Comparison of ENCODE assay signal across 21 mouse cellular contexts in genomic region chr16:25527850-25528249, GRCm38 (mm10).
"Had no signal": no experiment of that assay in that cellular context is flagged by ENCODE, and none has a peak within 500 bp of the region (broad histone marks: within the 10 kb centered on the region; RNA-seq: fewer than 3 reads in every experiment).

No protein-coding gene starts in this region.

- H3K4me3 ChIP-seq: lung, embryonic 15.5 days; midbrain, embryonic 10.5 days; midbrain, embryonic 12.5 days; myocyte; neural tube, embryonic 13.5 days; neural tube, embryonic 15.5 days had no signal

- DNase-seq: liver, postnatal 0 days; lung, adult 2 months; lung, postnatal 14 days; lung, postnatal 4 days; midbrain, embryonic 14.5 days; retina, postnatal 1 day; right cerebral cortex, adult 18-20 months; right cerebral cortex, postnatal 25 days; right cerebral cortex, postnatal 4 days; spleen, adult 18-20 months; thymus, adult 18-20 months; thymus, postnatal 14 days; thymus, postnatal 36 days had no signal

- ATAC-seq: liver, postnatal 0 days; lung, postnatal 0 days; midbrain, embryonic 16.5 days had no signal

- H3K27ac ChIP-seq: lung, embryonic 15.5 days; midbrain, embryonic 10.5 days; midbrain, embryonic 12.5 days; neural tube, embryonic 13.5 days; neural tube, embryonic 15.5 days had no signal
